Mouse (Mus musculus) layer of hippocampus, adult 18-20 months (tissue): ENCODE measurements around the gene Atg4d. TPM values are rescaled to one million over a fixed set of nuclear protein-coding genes. Genes with fewer than 3 reads are reported as not detected.
"Not testable (repeated sequence)": the region's sequence is repeated elsewhere in the genome, so short reads cannot be mapped to it uniquely, and the experiment has no call there.

ENCODE experiments used
- DNase-seq, 2 experiments: peaks; one replicate each; pipeline ENCODE4 v3.0.0; 2022; ENCODE audit warnings: low spot score in 2 of 2
- total RNA-seq, 2 experiments: library from RNA; stranded (reverse); gene quantifications; 2 replicates each; pipeline ENCODE4 v1.2.3; 2021

Atg4d gene
- total RNA-seq, 2 experiments from 2014 or later, result 43.6 to 50.9 TPM

- no peak for DNase-seq
Observed at GRCm38 (mm10) chr9:21311695-21312094, 46.6 kb downstream of the Atg4d start.

GRCm38 (mm10) chr9:21312134-21312533 lies 47.0 kb downstream of the Atg4d start, which contains the start of gene Ap1m2:
Gene Ap1m2, minus strand, starts transcription at chr9:21312337.
- no peak for DNase-seq

- DNase-seq, result peak; percentile 66 to 84
Observed at GRCm38 (mm10) chr9:21313394-21313793, 48.3 kb downstream of the Atg4d start.

DNA sequence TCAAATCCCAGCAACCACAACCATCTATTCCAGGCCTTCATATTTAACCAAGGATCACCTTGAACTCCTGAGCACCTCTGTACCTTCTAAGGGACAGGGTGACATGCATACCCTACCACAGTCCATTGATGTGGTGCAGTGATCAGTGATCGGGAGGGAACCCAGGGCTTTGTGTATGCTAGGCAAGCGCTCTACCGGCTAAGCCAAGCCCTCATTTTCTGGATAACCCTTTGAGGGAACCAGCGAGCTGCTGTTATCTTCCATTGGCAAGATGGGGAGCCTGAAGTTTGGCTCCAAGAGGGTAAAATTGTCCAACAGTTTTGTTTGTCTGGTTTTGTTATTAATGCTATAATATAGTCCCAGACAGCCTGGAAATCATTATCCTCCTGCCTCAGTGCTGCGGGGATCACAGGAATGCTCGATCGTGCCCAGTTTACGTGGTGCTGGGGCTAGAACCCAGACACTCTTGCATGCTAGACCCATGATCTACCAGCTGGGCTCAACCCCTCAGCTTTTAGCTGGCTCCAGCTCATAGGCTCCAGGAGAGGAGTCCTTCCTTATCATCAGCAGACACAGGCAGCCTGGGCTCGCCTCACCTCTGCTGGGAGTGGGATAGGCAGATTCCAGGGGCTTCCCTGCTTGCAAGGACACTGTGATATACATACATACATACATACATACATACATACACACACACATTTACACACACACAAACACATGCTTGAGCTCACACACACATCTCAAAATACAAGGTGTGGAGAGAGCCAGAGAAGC lies 49.5 kb downstream of the Atg4d start:
- DNase-seq, result no peak

GRCm38 (mm10) chr9:21315421-21315820 lies 50.3 kb downstream of the Atg4d start:
- no peak for DNase-seq

DNA sequence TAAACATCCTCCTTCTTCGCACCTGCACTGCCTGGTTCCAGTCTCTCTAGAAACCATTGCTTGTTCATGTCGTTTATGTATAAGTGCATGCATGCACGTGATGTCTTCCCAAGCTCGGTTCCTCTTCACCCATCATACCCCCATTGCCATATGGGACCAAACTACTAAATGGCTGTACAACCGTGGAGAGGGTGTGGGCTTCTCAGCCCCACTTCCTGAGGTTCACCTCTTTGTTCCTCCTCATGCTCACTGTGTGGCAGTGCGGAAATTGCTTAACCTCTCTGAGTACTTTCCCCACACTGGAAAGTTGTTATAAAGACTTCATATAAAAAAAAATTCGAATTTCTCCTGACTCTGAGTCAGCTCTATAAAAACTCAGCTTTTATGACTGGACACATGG lies 51.6 kb downstream of the Atg4d start:
- no peak for DNase-seq

GRCm38 (mm10) chr9:21318792-21319191 lies 53.7 kb downstream of the Atg4d start:
- DNase-seq, result no peak

DNA sequence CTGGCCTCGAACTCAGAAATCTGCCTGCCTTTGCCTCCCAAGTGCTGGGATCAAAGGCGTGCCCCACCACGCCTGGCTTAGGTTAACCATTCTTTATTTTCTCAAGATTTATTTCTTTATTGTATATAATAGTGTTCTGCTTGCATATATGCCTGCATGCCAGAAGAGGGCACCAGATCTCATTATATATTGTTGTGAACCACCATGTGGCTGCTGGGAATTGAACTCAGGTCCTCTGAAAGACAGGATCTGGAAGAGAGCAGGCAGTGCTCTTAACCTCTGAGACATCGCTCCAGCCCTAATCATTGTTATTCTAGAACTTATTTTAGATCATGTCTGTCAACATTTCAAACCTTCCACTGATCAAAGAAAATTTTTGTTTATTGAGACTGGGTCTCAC lies 54.4 kb downstream of the Atg4d start:
- DNase-seq, result no peak

DNA sequence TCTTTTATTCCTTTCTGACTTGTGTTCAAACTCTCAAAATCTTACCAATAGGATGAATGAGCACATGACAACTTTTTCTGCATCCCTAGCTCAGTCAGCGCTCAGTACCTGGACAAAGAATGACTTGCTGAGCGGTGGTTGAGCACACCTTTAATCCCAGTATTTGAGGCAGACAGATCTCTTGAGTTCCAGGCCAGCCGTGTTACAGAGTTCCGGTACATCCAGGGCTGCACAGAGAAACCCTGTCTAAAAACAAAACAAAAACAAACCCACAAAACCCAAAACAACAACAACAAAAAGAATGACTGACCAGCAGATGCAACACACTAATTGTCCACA lies 55.2 kb downstream of the Atg4d start:
- no peak for DNase-seq

- peak; percentile 76 to 80 for DNase-seq
Observed at GRCm38 (mm10) chr9:21320619-21321512, 55.8 kb downstream of the Atg4d start, which contains the start of gene Slc44a2. Gene Slc44a2, plus strand, starts transcription at chr9:21320698.

GRCm38 (mm10) chr9:21321513-21321835 lies 56.4 kb downstream of the Atg4d start:
- DNase-seq, result no peak

- DNase-seq, result peak in 1 of 2 experiments; percentile 43
Observed at GRCm38 (mm10) chr9:21322211-21322916, 57.3 kb downstream of the Atg4d start.

DNA sequence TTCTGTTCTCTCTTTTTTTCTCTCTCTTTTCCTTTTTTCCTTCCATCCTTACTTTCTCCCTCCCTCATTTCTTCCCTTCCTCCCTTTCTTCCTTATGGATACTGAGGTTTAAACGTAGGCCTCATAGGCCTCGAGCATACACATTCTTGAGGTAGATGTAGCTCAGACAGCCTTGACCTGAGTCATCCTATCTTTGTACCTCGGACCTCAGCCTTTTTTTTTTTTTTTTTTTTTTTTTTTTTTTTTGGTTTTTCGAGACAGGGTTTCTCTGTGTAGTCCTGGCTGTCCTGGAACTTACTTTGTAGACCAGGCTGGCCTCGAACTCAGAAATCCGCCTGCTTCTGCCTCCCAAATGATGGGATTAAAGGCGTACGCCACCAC lies 57.8 kb downstream of the Atg4d start:
- not testable (repeated sequence) for DNase-seq

DNA sequence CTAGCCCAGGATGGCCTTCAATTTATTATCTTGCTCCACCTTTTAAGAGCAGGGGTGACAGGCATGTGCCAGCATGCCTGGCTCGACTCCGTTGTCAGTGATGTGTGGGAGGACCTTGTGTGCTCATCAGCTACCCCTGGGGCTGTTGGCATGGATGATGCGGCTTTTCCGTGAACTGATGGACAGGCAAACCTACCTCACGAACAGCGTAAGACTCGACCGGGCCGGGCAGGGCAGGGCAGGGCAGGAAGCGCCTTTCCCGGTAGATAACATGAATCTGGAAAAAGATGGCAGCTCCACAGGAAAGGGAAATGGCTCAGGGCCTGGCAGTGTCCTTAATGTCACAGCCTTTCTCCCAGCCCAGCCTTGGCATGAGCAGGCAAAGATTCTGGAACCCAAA lies 59.2 kb downstream of the Atg4d start:
- DNase-seq, result no peak

Other genes starting within 250 kb of the Atg4d start
- gene Icam1, start 249.3 kb upstream of the Atg4d start, total RNA-seq, result 1 to 10 TPM; 2.0 to 2.6 TPM
- gene Icam4, start 235.9 kb upstream of the Atg4d start, total RNA-seq, result 1 to 10 TPM in 1 of 2 experiments, under 1 TPM in 1; 0.97 to 1.2 TPM
- 100 to 1,000 TPM; 379 to 387 TPM for gene Icam5, start 233.2 kb upstream of the Atg4d start, total RNA-seq
- gene Zglp1, start 198.2 kb upstream of the Atg4d start, total RNA-seq, result not detected
- gene Gm49373, start 192.2 kb upstream of the Atg4d start, total RNA-seq, result 1 to 10 TPM; 1.6 to 2.9 TPM
- 10 to 100 TPM; 54.0 to 65.5 TPM for gene Fdx1l, start 191.7 kb upstream of the Atg4d start, total RNA-seq
- 1 to 10 TPM; 2.2 to 2.7 TPM for gene Gm38431, start 173.3 kb upstream of the Atg4d start, total RNA-seq
- 10 to 100 TPM; 32.9 TPM for gene Raver1, start 173.3 kb upstream of the Atg4d start, total RNA-seq
- 10 to 100 TPM; 13.5 to 15.3 TPM for gene Tyk2, start 134.1 kb upstream of the Atg4d start, total RNA-seq
- 100 to 1,000 TPM; 163 TPM for gene Cdc37, start 115.3 kb upstream of the Atg4d start, total RNA-seq
- 10 to 100 TPM; 83.4 to 86.6 TPM for gene Pde4a, start 99.6 kb upstream of the Atg4d start, total RNA-seq
- gene Keap1, start 25.9 kb upstream of the Atg4d start, total RNA-seq, result 10 to 100 TPM; 58.3 to 61.5 TPM
- 10 to 100 TPM; 13.5 to 14.5 TPM for gene S1pr5, start 16.9 kb upstream of the Atg4d start, total RNA-seq
- 10 to 100 TPM; 39.7 to 46.9 TPM for gene Kri1, start 22.7 kb downstream of the Atg4d start, total RNA-seq
- 10 to 100 TPM; 53.7 to 56.7 TPM for gene Cdkn2d, start 26.1 kb downstream of the Atg4d start, total RNA-seq
- gene Ap1m2, start 47.0 kb downstream of the Atg4d start, total RNA-seq, result under 1 TPM; 0.18 to 0.30 TPM
- gene Slc44a2, start 55.4 kb downstream of the Atg4d start, total RNA-seq, result 10 to 100 TPM; 44.7 to 48.0 TPM
- gene Ilf3, start 102.6 kb downstream of the Atg4d start, total RNA-seq, result 100 to 1,000 TPM in 1 of 2 experiments, 10 to 100 TPM in 1; 99.2 to 101 TPM
- gene Qtrt1, start 146.5 kb downstream of the Atg4d start, total RNA-seq, result 10 to 100 TPM; 26.0 to 36.4 TPM
- gene Dnm2, start 159.6 kb downstream of the Atg4d start, total RNA-seq, result 10 to 100 TPM; 59.8 to 59.9 TPM
- 10 to 100 TPM; 11.1 to 11.8 TPM for gene Tmed1, start 245.0 kb downstream of the Atg4d start, total RNA-seq